Mouse (Mus musculus): ENCODE data around the gene Akap7. TPM values are rescaled to one million over a fixed set of nuclear protein-coding genes. Genes with fewer than 3 reads are reported as not detected.

The Akap7 gene
- polyA plus RNA-seq, 1 experiment from 2014 or later: 28.5 TPM

GRCm38 (mm10) chr10:25158651-25159050 lies 149.0 kb downstream of the Akap7 start:
- Histone ChIP-seq H3K27ac (ENCODE audit: low read depth, low read length) (no peak overlapping the region), H3K4me2 (no peak overlapping the region), H3K27me3 (ENCODE audit: control insufficient read depth, insufficient read depth, low read length) (no peaks in the 10 kb centered on the region), H3K4me1 (ENCODE audit: control insufficient read depth, insufficient read depth, low read length) (no peaks in the 10 kb centered on the region), H3K9ac (ENCODE audit: low read depth, low read length) (no peak overlapping the region), H3K4me3 (ENCODE audit: low read depth, low read length) (no peak overlapping the region), H3K9me3 (replicated peaks; ENCODE audit: control insufficient read depth, low read length) (no peaks in the 10 kb centered on the region), H3K36me3 (ENCODE audit: control insufficient read depth, insufficient read depth, low read length) (no peaks in the 10 kb centered on the region)
- 77% methylated on average over 5 of the region's 5 CpGs for WGBS (ENCODE audit: insufficient replicate concordance)
- no peak for ATAC-seq (replicated peaks; ENCODE audit: insufficient number of reproducible peaks, low FRiP score, low TSS enrichment)

GRCm38 (mm10) chr10:25157339-25157738 lies 150.3 kb downstream of the Akap7 start:
- no peaks in the 10 kb centered on the region for H3K9me3 ChIP-seq (replicated peaks; ENCODE audit: control insufficient read depth, low read length)
- H3K27ac ChIP-seq (ENCODE audit: low read depth, low read length): no peak overlapping the region

GRCm38 (mm10) chr10:25154225-25154624 lies 153.4 kb downstream of the Akap7 start:
- no peak overlapping the region for H3K4me2 ChIP-seq
- 76% methylated on average over 6 of the region's 6 CpGs for WGBS (ENCODE audit: insufficient replicate concordance)
- H3K9me3 ChIP-seq (replicated peaks; ENCODE audit: control insufficient read depth, low read length): no peaks in the 10 kb centered on the region
- no peaks in the 10 kb centered on the region for H3K4me1 ChIP-seq (ENCODE audit: control insufficient read depth, insufficient read depth, low read length)
- no peaks in the 10 kb centered on the region for H3K27me3 ChIP-seq (ENCODE audit: control insufficient read depth, insufficient read depth, low read length)
- H3K27ac ChIP-seq (ENCODE audit: low read depth, low read length): no peak overlapping the region
- H3K9ac ChIP-seq (ENCODE audit: low read depth, low read length): no peak overlapping the region
- H3K4me3 ChIP-seq (ENCODE audit: low read depth, low read length): no peak overlapping the region
- H3K36me3 ChIP-seq (ENCODE audit: control insufficient read depth, insufficient read depth, low read length): no peaks in the 10 kb centered on the region
- no peak for ATAC-seq (replicated peaks; ENCODE audit: insufficient number of reproducible peaks, low FRiP score, low TSS enrichment)

More at GRCm38 (mm10) chr10:25157339-25157738, 150.3 kb downstream of the Akap7 start:
- no peak for ATAC-seq (replicated peaks; ENCODE audit: insufficient number of reproducible peaks, low FRiP score, low TSS enrichment)
- Histone ChIP-seq H3K36me3 (ENCODE audit: control insufficient read depth, insufficient read depth, low read length) (no peaks in the 10 kb centered on the region), H3K9ac (ENCODE audit: low read depth, low read length) (no peak overlapping the region), H3K4me2 (no peak overlapping the region), H3K27me3 (ENCODE audit: control insufficient read depth, insufficient read depth, low read length) (no peaks in the 10 kb centered on the region), H3K4me1 (ENCODE audit: control insufficient read depth, insufficient read depth, low read length) (no peaks in the 10 kb centered on the region), H3K4me3 (ENCODE audit: low read depth, low read length) (no peak overlapping the region)

- ATAC-seq (replicated peaks; ENCODE audit: insufficient number of reproducible peaks, low FRiP score, low TSS enrichment): no peak
- Histone ChIP-seq H3K27ac (ENCODE audit: low read depth, low read length) (no peak overlapping the region), H3K27me3 (ENCODE audit: control insufficient read depth, insufficient read depth, low read length) (no peaks in the 10 kb centered on the region), H3K9me3 (replicated peaks; ENCODE audit: control insufficient read depth, low read length) (no peaks in the 10 kb centered on the region), H3K9ac (ENCODE audit: low read depth, low read length) (no peak overlapping the region), H3K4me2 (no peak overlapping the region), H3K4me3 (ENCODE audit: low read depth, low read length) (no peak overlapping the region), H3K36me3 (ENCODE audit: control insufficient read depth, insufficient read depth, low read length) (no peaks in the 10 kb centered on the region), H3K4me1 (ENCODE audit: control insufficient read depth, insufficient read depth, low read length) (no peaks in the 10 kb centered on the region)
- WGBS (ENCODE audit: insufficient replicate concordance): 84% methylated on average over 7 of the region's 7 CpGs
Observed at GRCm38 (mm10) chr10:25151172-25151800, 156.4 kb downstream of the Akap7 start.

- no peak for ATAC-seq (replicated peaks; ENCODE audit: insufficient number of reproducible peaks, low FRiP score, low TSS enrichment)
- 71% methylated on average over 12 of the region's 12 CpGs for WGBS (ENCODE audit: insufficient replicate concordance)
- peak overlapping the region; percentile 23; the same call in 1 of the 2 replicates for H3K4me2 ChIP-seq
- H3K4me1 ChIP-seq (ENCODE audit: control insufficient read depth, insufficient read depth, low read length): peaks cover 2% of the 10 kb centered on the region; the same call in 1 of the 2 replicates
- no peak overlapping the region for H3K27ac ChIP-seq (ENCODE audit: low read depth, low read length)
- no peak overlapping the region for H3K4me3 ChIP-seq (ENCODE audit: low read depth, low read length)
- no peaks in the 10 kb centered on the region for H3K36me3 ChIP-seq (ENCODE audit: control insufficient read depth, insufficient read depth, low read length)
- no peaks in the 10 kb centered on the region for H3K27me3 ChIP-seq (ENCODE audit: control insufficient read depth, insufficient read depth, low read length)
- no peak overlapping the region for H3K9ac ChIP-seq (ENCODE audit: low read depth, low read length)
- no peaks in the 10 kb centered on the region for H3K9me3 ChIP-seq (replicated peaks; ENCODE audit: control insufficient read depth, low read length)
Observed at GRCm38 (mm10) chr10:25145851-25146250, 161.8 kb downstream of the Akap7 start.

- Histone ChIP-seq H3K9ac (ENCODE audit: low read depth, low read length) (no peak overlapping the region), H3K9me3 (replicated peaks; ENCODE audit: control insufficient read depth, low read length) (no peaks in the 10 kb centered on the region), H3K4me3 (ENCODE audit: low read depth, low read length) (no peak overlapping the region), H3K27me3 (ENCODE audit: control insufficient read depth, insufficient read depth, low read length) (no peaks in the 10 kb centered on the region), H3K4me1 (ENCODE audit: control insufficient read depth, insufficient read depth, low read length) (peaks cover 2% of the 10 kb centered on the region; the same call in 1 of the 2 replicates), H3K27ac (ENCODE audit: low read depth, low read length) (no peak overlapping the region), H3K4me2 (peak overlapping the region; percentile 23), H3K36me3 (ENCODE audit: control insufficient read depth, insufficient read depth, low read length) (no peaks in the 10 kb centered on the region)
- ATAC-seq (replicated peaks; ENCODE audit: insufficient number of reproducible peaks, low FRiP score, low TSS enrichment): no peak
- 50% methylated on average over 18 of the region's 18 CpGs for WGBS (ENCODE audit: insufficient replicate concordance)
Observed at GRCm38 (mm10) chr10:25144787-25145761, 162.6 kb downstream of the Akap7 start.

GRCm38 (mm10) chr10:25141781-25142180 lies 165.9 kb downstream of the Akap7 start:
- no peak overlapping the region for H3K4me2 ChIP-seq
- no peaks in the 10 kb centered on the region for H3K27me3 ChIP-seq (ENCODE audit: control insufficient read depth, insufficient read depth, low read length)
- ATAC-seq (replicated peaks; ENCODE audit: insufficient number of reproducible peaks, low FRiP score, low TSS enrichment): no peak
- H3K4me3 ChIP-seq (ENCODE audit: low read depth, low read length): no peak overlapping the region
- H3K9me3 ChIP-seq (replicated peaks; ENCODE audit: control insufficient read depth, low read length): 0 out of 2 replicates have a peak, but pooled peaks cover 3% of the 10 kb centered on the region
- no peak overlapping the region for H3K27ac ChIP-seq (ENCODE audit: low read depth, low read length)
- peaks cover 2% of the 10 kb centered on the region; the same call in 1 of the 2 replicates for H3K4me1 ChIP-seq (ENCODE audit: control insufficient read depth, insufficient read depth, low read length)
- no peak overlapping the region for H3K9ac ChIP-seq (ENCODE audit: low read depth, low read length)
- no peaks in the 10 kb centered on the region for H3K36me3 ChIP-seq (ENCODE audit: control insufficient read depth, insufficient read depth, low read length)
- 76% methylated on average over 1 of the region's 1 CpGs for WGBS (ENCODE audit: insufficient replicate concordance)

- H3K4me1 ChIP-seq (ENCODE audit: control insufficient read depth, insufficient read depth, low read length): peaks cover 2% of the 10 kb centered on the region; the same call in 1 of the 2 replicates
- WGBS (ENCODE audit: insufficient replicate concordance): 30% methylated on average over 13 of the region's 14 CpGs
- H3K9ac ChIP-seq (ENCODE audit: low read depth, low read length): no peak overlapping the region
- H3K36me3 ChIP-seq (ENCODE audit: control insufficient read depth, insufficient read depth, low read length): no peaks in the 10 kb centered on the region
- ATAC-seq (replicated peaks; ENCODE audit: insufficient number of reproducible peaks, low FRiP score, low TSS enrichment): no peak
- no peak overlapping the region for H3K27ac ChIP-seq (ENCODE audit: low read depth, low read length)
- H3K9me3 ChIP-seq (replicated peaks; ENCODE audit: control insufficient read depth, low read length): 0 out of 2 replicates have a peak, but pooled peaks cover 3% of the 10 kb centered on the region
- H3K4me3 ChIP-seq (ENCODE audit: low read depth, low read length): no peak overlapping the region
- H3K4me2 ChIP-seq: no peak overlapping the region
- no peaks in the 10 kb centered on the region for H3K27me3 ChIP-seq (ENCODE audit: control insufficient read depth, insufficient read depth, low read length)
Observed at GRCm38 (mm10) chr10:25140155-25140755, 167.4 kb downstream of the Akap7 start.
